Mouse (Mus musculus) gastrocnemius, postnatal 10 days (tissue): Measurements from ENCODE around the gene Eif2b4. TPM values are rescaled to one million over a fixed set of nuclear protein-coding genes. Genes with fewer than 3 reads are reported as not detected.

Experiments
- DNase-seq: peaks from one replicate; pipeline ENCODE4 v3.0.0; 2021; ENCODE audit warnings: mixed read lengths
- total RNA-seq, 2 experiments: library from RNA; stranded (reverse); gene quantifications; 2 replicates each; pipeline ENCODE4 v1.2.3; 2021

The Eif2b4 gene
- total RNA-seq, 2 experiments from 2014 or later, result 47.9 to 49.8 TPM

DNA sequence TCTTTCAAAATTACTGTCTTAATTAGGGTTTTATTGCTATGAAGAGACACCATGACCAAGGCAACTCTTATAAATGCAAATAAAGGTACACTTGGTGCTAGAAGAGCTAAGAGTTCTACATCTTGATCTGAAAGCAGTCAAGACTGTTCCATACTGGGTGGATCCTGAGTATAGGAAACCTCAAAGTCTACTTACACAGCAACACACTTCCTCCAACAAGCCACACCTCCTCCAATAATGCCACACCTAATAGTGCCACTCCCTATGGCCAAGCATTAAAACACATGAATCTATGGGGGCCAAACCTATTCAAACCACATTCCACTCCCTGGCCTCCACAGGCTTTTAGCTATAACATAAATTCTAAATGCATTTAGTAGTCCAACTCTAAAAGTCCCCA lies 30.8 kb downstream of the Eif2b4 start:
- DNase-seq, result no peak

DNA sequence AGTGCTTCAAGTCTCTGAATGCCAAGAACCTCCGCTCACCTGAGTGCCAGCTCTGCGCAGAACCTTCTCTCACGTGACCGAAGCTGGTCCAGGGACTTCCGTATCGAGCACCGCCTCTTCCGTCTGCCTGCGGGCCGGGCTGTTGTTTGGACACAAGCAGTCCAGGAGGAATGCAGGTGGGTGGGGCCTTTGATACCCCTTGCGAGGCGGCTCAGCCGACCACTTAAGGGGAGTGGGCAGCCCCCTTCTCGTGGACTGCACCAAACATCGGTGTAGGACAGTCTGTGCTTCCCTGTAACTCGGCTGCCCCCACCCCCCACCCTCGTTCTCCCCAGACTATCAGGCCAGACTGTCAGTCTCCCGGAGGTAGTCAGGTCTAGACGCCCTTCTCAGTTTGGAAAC lies 39.1 kb downstream of the Eif2b4 start, which contains the start of gene Mpv17:
Gene Mpv17, minus strand, starts transcription at position 100 of the 402 bp plus-strand sequence.
- DNase-seq, result peak; percentile 74

DNA sequence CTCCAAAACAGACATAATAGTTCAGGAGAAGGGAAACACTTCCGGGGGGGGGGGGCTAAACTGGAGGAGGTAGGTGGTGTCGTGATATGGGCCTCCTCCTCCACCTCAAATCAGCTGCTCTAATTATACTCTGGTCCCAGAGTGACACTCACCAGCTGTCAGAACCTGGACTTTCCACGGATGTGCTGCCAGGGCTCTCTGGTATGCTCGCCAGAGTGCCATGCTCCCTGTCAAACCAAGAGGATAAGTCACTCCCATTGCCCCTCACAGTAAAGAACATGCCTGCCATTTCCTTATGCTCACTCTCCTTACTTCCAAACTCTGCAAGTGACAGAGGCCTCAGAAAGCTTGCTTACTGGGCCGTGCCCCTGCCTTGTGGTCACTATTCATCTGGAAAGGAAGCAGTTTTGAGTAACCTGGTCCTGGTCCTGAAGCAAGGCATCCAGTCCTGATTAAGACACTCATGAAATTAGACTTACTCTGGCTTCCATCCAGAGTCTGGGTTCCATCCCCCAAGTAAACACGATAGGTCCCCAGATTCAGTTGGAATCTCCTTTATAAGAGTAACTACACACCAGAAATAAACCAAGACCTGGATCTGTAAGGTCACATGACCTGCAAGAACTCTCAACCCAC lies 39.6 kb downstream of the Eif2b4 start:
- DNase-seq, result peak; percentile 41

DNA sequence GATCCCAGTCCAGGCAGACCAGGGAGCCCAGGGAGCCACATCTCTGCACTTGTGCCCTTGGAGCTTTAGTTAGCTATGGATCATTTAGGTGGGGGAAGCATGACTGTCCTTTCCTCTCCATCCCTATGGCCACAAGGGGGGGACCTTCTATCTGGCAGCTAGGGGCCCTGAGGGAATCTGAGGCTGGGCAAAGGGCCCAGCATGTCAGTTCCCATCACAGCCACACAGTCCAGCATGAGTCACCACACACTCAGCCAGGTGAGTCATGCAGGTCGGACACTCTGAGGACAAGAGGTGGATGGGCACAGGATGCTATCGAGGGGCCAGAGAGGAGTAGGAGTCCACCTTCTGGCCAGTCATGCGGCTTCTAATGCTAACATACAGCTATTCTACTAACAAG lies 41.5 kb downstream of the Eif2b4 start:
- DNase-seq, result no peak

DNA sequence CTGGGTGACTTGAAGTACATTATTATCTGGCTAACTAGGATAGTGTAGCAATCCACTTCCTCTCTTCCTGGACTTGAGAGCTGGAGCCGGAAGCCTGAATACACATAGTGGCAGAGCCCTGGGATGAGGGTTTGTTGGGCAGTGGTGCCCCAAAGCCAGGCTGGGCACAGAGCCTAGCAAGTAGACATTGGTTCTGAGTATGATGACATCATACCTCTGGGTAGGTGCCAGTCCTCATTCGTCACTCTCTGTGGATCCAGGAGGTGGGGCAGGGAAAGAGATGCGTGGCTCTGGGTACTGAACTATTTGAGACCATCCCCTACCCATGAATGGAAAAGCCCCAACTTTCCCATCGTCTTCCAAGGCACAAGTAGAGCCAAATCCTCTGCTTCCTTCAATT lies 43.4 kb downstream of the Eif2b4 start:
- DNase-seq, result no peak

DNA sequence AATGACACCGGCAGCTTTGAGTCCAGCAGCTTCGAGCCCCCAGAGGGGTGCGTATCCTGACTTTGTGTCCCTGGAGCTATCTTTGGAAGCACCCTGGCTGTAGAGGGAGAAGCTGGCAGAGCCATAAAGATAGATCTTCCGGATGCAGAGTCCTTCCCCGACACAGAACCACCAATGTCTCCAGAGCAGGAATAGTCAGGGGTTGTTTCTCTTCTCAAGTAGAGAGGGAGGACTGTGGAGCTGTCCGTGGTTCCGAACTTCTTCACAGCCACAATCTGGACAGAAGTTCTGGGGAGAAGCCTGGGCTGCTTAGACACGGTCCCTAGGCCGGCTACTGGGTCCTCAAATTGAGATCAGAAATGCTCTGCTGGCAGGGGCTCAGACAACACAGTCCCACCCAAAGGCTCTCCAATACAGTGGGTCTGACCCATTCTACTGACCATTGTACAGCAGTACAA lies 54.2 kb downstream of the Eif2b4 start:
- DNase-seq, result no peak

DNA sequence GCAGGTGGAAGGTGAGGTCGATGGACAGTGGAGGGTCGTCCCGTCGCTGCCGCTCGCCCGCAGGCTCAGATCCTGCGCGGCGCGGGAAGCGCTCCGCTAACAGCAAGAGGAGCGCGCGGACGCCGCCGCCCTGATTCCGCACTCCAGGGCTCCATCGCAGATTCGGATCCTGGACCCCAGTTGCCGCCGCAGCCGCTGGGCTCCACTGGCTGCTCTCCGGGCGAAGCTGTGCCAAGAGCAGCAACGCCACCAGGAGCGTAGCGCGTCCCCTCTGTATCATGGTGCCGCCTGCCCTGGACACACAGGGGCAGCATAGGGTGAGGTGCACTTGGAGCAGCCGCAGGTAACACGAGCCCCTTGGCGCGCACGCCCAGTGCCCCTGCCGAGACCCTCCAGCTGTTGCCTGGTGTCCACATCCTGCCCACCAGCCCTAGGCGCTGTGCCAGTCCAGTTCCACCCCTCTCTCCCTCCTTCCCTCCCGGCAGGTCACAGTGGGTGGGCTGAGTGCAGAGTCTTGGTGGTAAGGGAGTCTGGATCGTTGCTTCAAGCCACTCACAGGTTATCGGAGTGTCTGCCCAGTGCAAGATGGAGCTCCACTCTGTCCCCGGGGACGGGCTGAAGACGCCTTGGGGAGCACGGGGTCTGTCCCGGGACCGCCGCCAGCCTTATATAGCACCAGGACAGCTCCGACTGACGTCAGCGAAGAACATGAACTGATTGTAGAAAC lies 54.8 kb downstream of the Eif2b4 start, which contains the start of gene Ucn:
Gene Ucn, minus strand, starts transcription at position 589 of the 727 bp plus-strand sequence.
- DNase-seq, result peak; percentile 23

DNA sequence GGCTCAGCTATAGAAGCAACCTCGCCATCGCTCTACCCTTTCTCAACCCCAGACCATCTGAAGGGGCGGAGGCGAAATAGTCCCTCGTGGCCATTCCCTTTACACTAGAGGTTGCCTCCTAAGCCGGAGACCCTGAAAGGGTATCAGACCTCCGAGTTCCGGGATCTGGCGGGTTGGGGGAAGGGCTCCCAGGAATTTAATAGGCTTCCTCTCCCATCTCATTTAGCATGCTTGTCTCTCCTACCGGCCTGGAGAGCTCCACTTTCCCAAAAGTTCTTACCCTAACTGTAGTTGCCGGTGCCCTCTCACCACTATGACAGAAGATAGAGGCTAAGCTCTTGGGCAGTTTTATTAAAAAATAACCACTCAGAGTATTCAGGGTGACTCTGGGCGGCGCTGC lies 55.6 kb downstream of the Eif2b4 start:
- no peak for DNase-seq

Other genes starting within 250 kb of the Eif2b4 start
- 10 to 100 TPM in 1 of 2 experiments, 1 to 10 TPM in 1; 8.5 to 15.3 TPM for gene Cgref1, start 247.8 kb downstream of the Eif2b4 start, total RNA-seq
- gene Preb, start 233.1 kb downstream of the Eif2b4 start, total RNA-seq, result 10 to 100 TPM; 76.8 to 83.0 TPM
- gene Tcf23, start 224.8 kb downstream of the Eif2b4 start, total RNA-seq, result under 1 TPM; 0.09 to 0.28 TPM
- gene Atraid, start 145.1 kb downstream of the Eif2b4 start, total RNA-seq, result 10 to 100 TPM; 67.8 to 75.2 TPM
- 1 to 10 TPM; 2.9 to 3.5 TPM for gene Slc5a6, start 144.5 kb downstream of the Eif2b4 start, total RNA-seq
- 10 to 100 TPM; 20.0 to 29.6 TPM for gene Cad, start 138.7 kb downstream of the Eif2b4 start, total RNA-seq
- not detected for gene Dnajc5g, start 87.1 kb downstream of the Eif2b4 start, total RNA-seq
- gene Slc30a3, start 85.2 kb downstream of the Eif2b4 start, total RNA-seq, result under 1 TPM; 0.27 to 0.28 TPM
- 100 to 1,000 TPM; 161 to 173 TPM for gene Trim54, start 76.7 kb downstream of the Eif2b4 start, total RNA-seq
- gene Ucn, start 54.6 kb downstream of the Eif2b4 start, total RNA-seq, result not detected
- gene Mpv17, start 39.2 kb downstream of the Eif2b4 start, total RNA-seq, result 10 to 100 TPM; 40.2 to 41.2 TPM
- 1 to 10 TPM in 1 of 2 experiments, under 1 TPM in 1; 0.35 to 1.2 TPM for gene Gm29609, start 13.5 kb downstream of the Eif2b4 start, total RNA-seq
- 10 to 100 TPM; 30.7 to 37.4 TPM for gene Gtf3c2, start 13.3 kb downstream of the Eif2b4 start, total RNA-seq
- gene Snx17, start 203 bp downstream of the Eif2b4 start, total RNA-seq, result 10 to 100 TPM; 57.8 to 58.4 TPM
- gene Zfp513, start 8.9 kb upstream of the Eif2b4 start, total RNA-seq, result 10 to 100 TPM in 1 of 2 experiments, 1 to 10 TPM in 1; 8.2 to 12.1 TPM
- gene Ppm1g, start 27.3 kb upstream of the Eif2b4 start, total RNA-seq, result 10 to 100 TPM; 41.7 to 43.9 TPM
- gene Nrbp1, start 47.4 kb upstream of the Eif2b4 start, total RNA-seq, result 10 to 100 TPM; 74.7 to 76.3 TPM
- not detected for gene Gm9970, start 47.8 kb upstream of the Eif2b4 start, total RNA-seq
- 1 to 10 TPM; 1.5 to 3.0 TPM for gene Krtcap3, start 58.3 kb upstream of the Eif2b4 start, total RNA-seq
- gene Ift172, start 97.7 kb upstream of the Eif2b4 start, total RNA-seq, result 10 to 100 TPM; 20.2 to 27.7 TPM
- gene Fndc4, start 102.7 kb upstream of the Eif2b4 start, total RNA-seq, result 1 to 10 TPM; 8.8 to 10.0 TPM
- under 1 TPM; 0.14 to 0.27 TPM for gene Gckr, start 104.0 kb upstream of the Eif2b4 start, total RNA-seq